Mouse (Mus musculus): ENCODE measurements around the gene Ntsr2.
"Not testable (repeated sequence)": the region's sequence is repeated elsewhere in the genome, so short reads cannot be mapped to it uniquely, and the experiment has no call there.

Gene Ntsr2

GRCm38 (mm10) chr12:16648273-16648672 lies 4.9 kb upstream of the Ntsr2 start:
- no peak for DNase-seq (ENCODE audit: low spot score in 2 of 2)

- DNase-seq (ENCODE audit: low spot score in 2 of 2), result no peak
Observed at GRCm38 (mm10) chr12:16649819-16650218, 3.4 kb upstream of the Ntsr2 start.

GRCm38 (mm10) chr12:16655604-16656003 lies 2.4 kb downstream of the Ntsr2 start:
- no peak for DNase-seq (ENCODE audit: low spot score in 2 of 2)

- DNase-seq (ENCODE audit: low spot score in 2 of 2), result peak; percentile 31 to 41
Observed at GRCm38 (mm10) chr12:16656906-16657875, 4.0 kb downstream of the Ntsr2 start.

GRCm38 (mm10) chr12:16661459-16661858 lies 8.3 kb downstream of the Ntsr2 start:
- no peak for DNase-seq (ENCODE audit: low spot score in 2 of 2)

- DNase-seq (ENCODE audit: low spot score in 2 of 2), result no peak
Observed at GRCm38 (mm10) chr12:16661936-16662335, 8.8 kb downstream of the Ntsr2 start.

- peak in 1 of 2 experiments; percentile 32 for DNase-seq (ENCODE audit: low spot score in 2 of 2)
Observed at GRCm38 (mm10) chr12:16662955-16663585, 9.9 kb downstream of the Ntsr2 start.

GRCm38 (mm10) chr12:16665022-16665421 lies 11.8 kb downstream of the Ntsr2 start:
- DNase-seq (ENCODE audit: low spot score in 2 of 2), result no peak

GRCm38 (mm10) chr12:16669176-16669575 lies 16.0 kb downstream of the Ntsr2 start:
- DNase-seq (ENCODE audit: low spot score in 2 of 2), result no peak

GRCm38 (mm10) chr12:16672246-16672645 lies 19.1 kb downstream of the Ntsr2 start:
- DNase-seq (ENCODE audit: low spot score in 2 of 2), result no peak

- no peak for DNase-seq (ENCODE audit: low spot score in 2 of 2)
Observed at GRCm38 (mm10) chr12:16690631-16691030, 37.4 kb downstream of the Ntsr2 start.

GRCm38 (mm10) chr12:16694783-16695182 lies 41.6 kb downstream of the Ntsr2 start:
- DNase-seq (ENCODE audit: low spot score in 2 of 2), result no peak

- not testable (repeated sequence) for DNase-seq (ENCODE audit: low spot score in 2 of 2)
Observed at GRCm38 (mm10) chr12:16695252-16695651, 42.1 kb downstream of the Ntsr2 start.

- no peak for DNase-seq (ENCODE audit: low spot score in 2 of 2)
Observed at GRCm38 (mm10) chr12:16696146-16696545, 43.0 kb downstream of the Ntsr2 start.

GRCm38 (mm10) chr12:16698691-16699090 lies 45.5 kb downstream of the Ntsr2 start:
- no peak for DNase-seq (ENCODE audit: low spot score in 2 of 2)

Data from frontal cortex, postnatal 10 days (tissue).